Comparison of ENCODE assay signal across 12 mouse cellular contexts in the genomic region with DNA sequence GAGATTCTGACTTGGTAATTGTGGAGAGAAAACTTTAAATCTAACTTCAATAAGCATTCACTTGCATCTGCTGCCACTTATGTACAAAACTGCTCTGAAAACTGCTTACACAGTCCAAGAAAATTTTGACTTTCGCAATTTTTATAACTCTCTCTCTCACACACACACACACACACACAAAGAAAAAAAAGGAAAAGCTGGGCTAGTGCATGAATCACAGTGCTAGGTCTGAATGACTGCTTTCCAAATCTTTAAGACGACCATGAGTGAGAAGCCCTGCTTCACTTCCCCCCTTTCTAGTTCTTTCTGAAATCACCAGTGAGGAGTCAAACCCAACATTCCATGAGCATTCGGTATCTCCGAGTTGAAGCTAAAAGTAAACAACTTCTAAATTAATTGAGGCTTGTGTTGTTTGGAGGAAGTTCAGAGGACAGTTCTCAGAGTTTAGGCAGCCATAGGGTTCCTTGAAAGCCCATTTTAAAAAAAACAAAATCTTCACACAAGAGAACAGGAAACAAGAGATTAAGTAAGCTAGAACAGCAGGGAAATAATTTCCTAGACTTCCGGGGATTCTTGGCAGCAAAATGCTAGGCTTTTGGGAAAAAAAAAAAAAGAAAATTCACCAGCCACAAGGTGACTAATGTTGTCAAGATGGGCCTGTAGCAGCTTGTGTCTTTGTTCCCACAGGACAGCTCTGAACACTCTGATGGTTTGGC. TPM values are rescaled to one million over a fixed set of nuclear protein-coding genes. Genes with fewer than 3 reads are reported as not detected.
DNase-seq lines count a peak whose midpoint lies in the region; ATAC-seq and TF ChIP-seq lines count a peak whose summit lies in the region.
"Had no signal": no experiment of that assay in that cellular context is flagged by ENCODE, and none has a peak within 500 bp of the region (broad histone marks: within the 10 kb centered on the region; RNA-seq: fewer than 3 reads in every experiment).

No protein-coding gene starts in this region.

- H3K4me3 ChIP-seq in kidney, postnatal 0 days (replicated peaks; ENCODE audit: low read depth, low read length), result no peak overlapping the region
- no peak overlapping the region for H3K4me3 ChIP-seq in intestine, embryonic 15.5 days (replicated peaks)

- no peak overlapping the region for H3K9ac ChIP-seq in kidney, postnatal 0 days (ENCODE audit: low read depth, low read length)
- no peak overlapping the region for H3K9ac ChIP-seq in intestine, embryonic 15.5 days

- 0 out of 2 replicates have a peak overlapping the region, but pooled peaks have one; percentile 11 for H3K4me2 ChIP-seq in kidney, postnatal 0 days (ENCODE audit: low read length)
- no peak overlapping the region for H3K4me2 ChIP-seq in intestine, embryonic 15.5 days (replicated peaks)

- H3K27me3 ChIP-seq in kidney, postnatal 0 days (ENCODE audit: insufficient read depth, low read length), result no peaks in the 10 kb centered on the region
- no peaks in the 10 kb centered on the region for H3K27me3 ChIP-seq in intestine, embryonic 15.5 days (replicated peaks)

- DNase-seq in cerebellum, adult 9-10 months, result peak; percentile 29
- peak; percentile 82 for DNase-seq in kidney, postnatal 0 days (ENCODE audit: low spot score)
- no peak for DNase-seq in kidney, adult 11 months
- DNase-seq in NIH3T3 (ENCODE audit: low read depth), result peak; percentile 72
- DNase-seq in urinary bladder, postnatal 4 days (ENCODE audit: low spot score in 2 of 2), result no peak
- DNase-seq: B cell, adult 2 months; gastrocnemius, postnatal 10 days; layer of hippocampus, adult 9-11 months had no signal

- peaks cover 12% of the 10 kb centered on the region; the same call in 1 of the 2 replicates for H3K36me3 ChIP-seq in kidney, postnatal 0 days (ENCODE audit: insufficient read depth, low read length)
- 0 out of 2 replicates have a peak, but pooled peaks cover 2% of the 10 kb centered on the region for H3K36me3 ChIP-seq in intestine, embryonic 15.5 days

- WGBS in kidney, postnatal 0 days, result 23% methylated on average over 5 of the region's 5 CpGs
- 29% methylated on average over 5 of the region's 5 CpGs for WGBS in intestine, embryonic 15.5 days

- no peak for TF ChIP-seq CTCF in kidney, postnatal 0 days (IDR thresholded peaks at IDR 0.05; ENCODE audit: low read depth)

- H3K4me1 ChIP-seq in kidney, postnatal 0 days (replicated peaks; ENCODE audit: insufficient read depth, low read length), result peaks cover 17% of the 10 kb centered on the region
- peaks cover 14% of the 10 kb centered on the region for H3K4me1 ChIP-seq in intestine, embryonic 15.5 days (replicated peaks)

- H3K27ac ChIP-seq in kidney, postnatal 0 days, result peak overlapping the region; percentile 47; the same call in 1 of the 2 replicates
- peak overlapping the region; percentile 64 for H3K27ac ChIP-seq in intestine, embryonic 15.5 days
- H3K27ac ChIP-seq: macrophage had no signal

- H3K9me3 ChIP-seq in kidney, postnatal 0 days (replicated peaks; ENCODE audit: low read length), result no peaks in the 10 kb centered on the region
- H3K9me3 ChIP-seq in intestine, embryonic 15.5 days, result no peaks in the 10 kb centered on the region

- ATAC-seq in cerebellum, adult (ENCODE audit: insufficient number of reproducible peaks, low FRiP score, low TSS enrichment), result no peak
- ATAC-seq in kidney, postnatal 0 days (replicated peaks; ENCODE audit: low FRiP score, low read depth), result no peak
- no peak for ATAC-seq in intestine, embryonic 15.5 days
- ATAC-seq in granulocyte monocyte progenitor cell, adult 5-6 weeks (replicated peaks; ENCODE audit: poor library complexity, severe bottlenecking), result no peak

RNA-seq across cellular contexts. Expression of a gene that starts 5.9 kb away (rescaled TPM):
- 85.5 and 91.0 TPM in 2 replicates for polyA plus RNA-seq in kidney, postnatal 0 days (2015; fragmentation: Nextera tagmentation; extraction: Ambion mirVana)
- polyA plus RNA-seq in intestine, embryonic 15.5 days (2015; fragmentation: Nextera tagmentation; extraction: Ambion mirVana), result 39.8 and 53.3 TPM in 2 replicates
- total RNA-seq in granulocyte monocyte progenitor cell, adult 5-6 weeks (2014; fragmentation: Nextera tagmentation), result 7.9 and 9.1 TPM in 2 replicates
- total RNA-seq in granulocyte monocyte progenitor cell, adult 5-6 weeks (2017), result 6.8 and 9.3 TPM in 2 replicates

Comparison
In these comparisons a context has a peak if more than half of its experiments do, and no peak if none do; other contexts are left out.
1. DNase-seq: peak in cerebellum, adult 9-10 months (single experiment), kidney, postnatal 0 days (single experiment) and NIH3T3 (single experiment); none in kidney, adult 11 months (single experiment) and urinary bladder, postnatal 4 days (0 of 2).